Mouse (Mus musculus): ENCODE results near the gene Gusb.

Gene Gusb

DNA sequence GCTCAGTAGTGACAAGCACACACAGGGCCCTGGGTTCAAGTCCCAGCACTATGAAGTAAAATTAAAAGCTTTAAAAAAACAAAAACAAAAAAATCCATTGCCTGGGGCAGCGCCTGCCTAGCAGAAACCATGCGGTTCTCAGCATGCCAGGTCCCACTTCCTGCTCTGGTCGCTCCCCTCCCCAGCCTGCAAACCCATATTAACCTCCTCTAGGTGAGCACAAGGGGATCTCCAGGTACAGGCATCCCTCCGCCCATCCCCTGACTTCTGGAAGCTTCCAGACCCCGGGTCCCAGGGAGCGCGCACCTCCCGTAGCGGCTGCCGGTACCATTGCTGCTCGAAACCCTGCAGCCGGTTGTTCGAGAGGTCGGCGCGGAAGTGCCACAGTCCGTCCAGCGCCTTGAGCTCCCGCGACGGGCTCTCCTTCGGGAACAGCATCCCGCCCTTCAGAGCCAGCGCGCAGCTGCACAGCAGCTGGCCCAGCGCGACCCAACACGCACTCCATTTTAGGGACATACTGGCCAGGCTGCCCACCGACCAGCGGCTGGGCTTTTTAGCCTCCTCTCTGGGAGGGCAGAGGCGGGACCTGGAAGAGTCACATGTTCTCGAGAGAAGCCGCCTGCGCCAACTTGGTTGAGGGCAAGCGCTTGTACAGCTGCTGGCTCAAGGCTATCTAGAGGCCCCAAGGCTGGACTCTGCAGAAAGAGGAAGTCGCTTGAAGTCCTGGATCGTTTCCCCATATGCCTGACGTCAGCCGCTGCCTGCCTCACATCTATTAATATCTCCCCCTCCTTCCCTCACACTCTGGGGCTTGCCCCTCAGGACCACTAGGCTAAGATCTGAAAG is at the start of gene Gusb:
TSS of gene Gusb (minus strand) at position 749 of the 846 bp plus-strand sequence.
- DNase-seq (ENCODE audit: low read depth, low spot score), result peak; percentile 61

DNA sequence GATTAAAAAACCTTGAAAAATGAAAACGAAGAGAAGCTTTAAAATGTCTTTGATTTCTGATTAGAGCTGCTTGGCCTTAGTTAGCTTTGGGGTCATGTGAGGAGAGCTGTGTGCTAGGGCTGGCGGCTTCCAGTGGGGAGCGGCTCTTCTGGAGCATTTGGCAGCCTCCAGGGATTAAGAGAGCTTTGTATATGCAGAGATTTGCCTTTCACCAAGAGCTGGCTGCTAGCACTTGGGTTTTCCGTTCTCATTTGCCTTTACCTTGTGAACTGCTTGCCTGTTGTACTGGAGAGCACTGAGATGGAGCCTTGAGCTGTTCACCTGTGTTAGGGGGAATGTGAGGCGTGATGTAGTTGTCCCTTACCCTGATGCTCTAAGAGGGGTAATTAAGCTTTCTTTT is 49.7 kb upstream of the Gusb start:
- DNase-seq (ENCODE audit: low read depth, low spot score), result no peak

DNA sequence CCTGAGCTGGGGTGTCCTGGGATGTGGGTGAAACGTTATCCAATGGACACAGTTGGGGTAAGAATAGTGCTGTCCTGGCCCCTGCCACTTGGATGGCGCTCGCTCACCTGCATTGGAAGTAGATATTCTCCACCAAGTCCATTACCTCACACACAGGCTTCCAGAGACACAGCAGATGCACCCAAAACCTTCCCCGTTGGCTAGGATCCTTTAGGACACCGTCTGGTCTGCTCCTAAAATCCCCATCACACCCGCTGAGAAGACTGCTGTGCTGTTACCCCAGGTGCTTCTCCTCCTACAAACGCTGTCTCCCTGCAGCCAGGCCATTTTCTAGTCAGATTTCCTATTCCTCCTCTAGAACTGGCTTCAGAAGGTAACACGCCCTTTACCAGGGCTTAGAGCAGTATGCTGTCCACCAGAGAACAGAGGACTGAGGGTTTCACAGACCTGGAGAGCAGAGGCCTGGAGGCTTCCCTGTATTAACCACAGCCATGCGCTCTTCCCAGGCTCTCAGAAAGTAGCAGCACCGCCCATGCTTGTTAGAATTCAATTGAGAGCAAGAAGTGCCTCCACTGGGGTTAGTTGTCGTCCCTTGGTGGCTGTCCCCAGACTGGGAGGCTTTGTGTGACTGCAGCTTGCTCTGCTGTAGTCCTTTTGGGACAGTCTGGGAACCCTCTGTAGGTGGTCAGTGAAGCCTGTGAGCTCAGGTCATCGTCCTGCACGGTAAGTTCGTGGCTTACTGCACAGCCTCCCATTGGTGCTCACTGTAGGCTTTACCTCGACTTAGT is 48.4 kb upstream of the Gusb start:
- DNase-seq (ENCODE audit: low read depth, low spot score), result no peak

- no peak for DNase-seq (ENCODE audit: low read depth, low spot score)
Measured at GRCm38 (mm10) chr5:130050416-130050815, 47.6 kb upstream of the Gusb start.

DNA sequence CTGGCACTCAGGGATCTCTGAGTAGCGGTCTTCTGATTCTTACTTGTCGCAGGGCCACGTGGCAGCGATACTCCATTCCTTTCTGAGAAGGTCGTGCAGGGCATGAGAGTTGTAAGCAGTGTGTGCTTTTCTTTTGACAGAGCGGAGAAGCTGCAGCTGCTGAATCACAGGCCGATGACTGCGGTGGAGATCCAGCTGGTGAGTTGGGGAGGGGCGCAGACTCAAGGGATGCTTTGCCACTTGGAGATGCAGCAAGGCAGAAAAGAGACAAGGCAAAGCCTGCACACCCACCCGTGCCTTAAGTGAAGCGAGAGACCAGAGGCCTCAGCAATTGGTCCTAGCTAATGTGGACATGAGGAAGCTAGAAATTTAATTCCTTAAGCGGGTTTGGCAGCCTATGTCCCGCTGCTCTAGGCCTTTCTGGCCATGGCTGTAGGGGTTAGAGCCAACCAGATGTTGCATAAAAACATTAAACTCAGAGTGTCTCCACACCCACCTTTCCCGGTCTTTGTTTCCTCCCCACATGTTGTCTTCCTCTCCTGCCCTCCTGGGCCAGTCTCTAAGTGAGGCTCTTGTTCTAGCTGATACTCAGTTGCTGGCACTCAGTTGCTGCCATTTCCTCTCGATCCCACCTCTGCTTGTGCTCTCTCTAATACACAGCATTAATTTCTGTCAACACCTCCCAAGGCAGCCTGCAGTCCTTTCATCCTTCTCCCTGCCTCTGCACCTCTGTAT is 46.1 kb upstream of the Gusb start:
- no peak for DNase-seq (ENCODE audit: low read depth, low spot score)

DNA sequence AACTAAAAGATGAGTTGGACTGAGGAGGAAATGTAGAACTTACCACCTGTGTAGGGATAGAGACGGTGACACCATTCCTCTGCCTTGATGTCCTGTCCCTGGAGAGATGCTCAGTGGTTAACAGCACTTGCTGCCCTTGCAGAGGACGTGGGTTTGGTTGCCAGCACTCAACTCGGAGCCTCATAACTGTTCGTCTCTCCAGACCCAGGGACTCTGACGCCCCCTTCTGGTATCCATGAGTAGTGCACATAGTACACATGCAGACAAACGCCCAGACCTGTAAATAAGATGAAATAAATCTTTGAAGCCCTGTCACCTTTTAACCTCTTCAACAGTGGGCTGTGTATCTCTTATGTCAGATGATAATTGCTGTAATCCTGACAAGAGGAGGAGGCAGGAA is 44.2 kb upstream of the Gusb start:
- peak; percentile 75 for DNase-seq (ENCODE audit: low read depth, low spot score)

DNA sequence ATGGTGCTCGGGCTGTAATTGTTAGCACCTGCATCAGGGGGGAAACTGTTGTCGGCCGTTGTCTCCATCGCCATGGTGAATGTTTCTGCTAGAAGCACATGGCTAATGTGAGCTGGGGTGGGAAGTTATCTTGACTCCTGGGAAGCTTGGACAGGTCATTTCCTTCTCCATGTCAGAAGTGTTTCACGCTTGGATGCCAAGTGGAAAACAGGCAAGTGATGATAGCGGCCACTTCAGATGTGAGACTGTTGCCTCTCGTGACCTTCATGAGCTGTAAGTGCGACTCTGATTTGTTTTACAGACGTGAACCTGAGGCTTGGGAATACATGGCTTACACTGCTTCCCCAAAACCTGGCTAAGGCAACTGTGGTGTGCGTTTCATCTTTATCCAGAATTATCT is 43.7 kb upstream of the Gusb start:
- DNase-seq (ENCODE audit: low read depth, low spot score), result no peak

GRCm38 (mm10) chr5:130046100-130046499 is 43.3 kb upstream of the Gusb start:
- DNase-seq (ENCODE audit: low read depth, low spot score), result no peak

- DNase-seq (ENCODE audit: low read depth, low spot score), result peak; percentile 54
Measured at GRCm38 (mm10) chr5:130044201-130044695, 41.4 kb upstream of the Gusb start.

DNA sequence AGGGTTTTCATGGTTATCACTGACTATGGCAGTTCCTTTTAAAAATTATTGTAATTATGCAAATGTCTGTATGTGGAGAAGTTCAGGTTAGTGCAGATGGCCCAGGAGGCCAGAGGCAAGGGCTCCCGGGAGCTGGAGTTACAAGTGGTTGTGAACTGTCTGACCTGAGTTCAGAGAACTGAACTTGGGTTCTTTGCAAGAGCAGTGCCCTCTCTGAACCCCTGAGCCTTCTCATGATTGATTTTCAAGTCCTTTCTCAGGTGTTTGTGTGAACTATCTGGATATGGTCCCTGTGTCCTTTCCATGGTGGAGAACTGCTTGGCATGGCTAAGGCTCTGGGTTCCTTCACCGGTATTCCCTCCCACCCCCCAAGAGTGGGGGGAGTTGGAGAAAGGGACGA is 40.9 kb upstream of the Gusb start:
- no peak for DNase-seq (ENCODE audit: low read depth, low spot score)

DNA sequence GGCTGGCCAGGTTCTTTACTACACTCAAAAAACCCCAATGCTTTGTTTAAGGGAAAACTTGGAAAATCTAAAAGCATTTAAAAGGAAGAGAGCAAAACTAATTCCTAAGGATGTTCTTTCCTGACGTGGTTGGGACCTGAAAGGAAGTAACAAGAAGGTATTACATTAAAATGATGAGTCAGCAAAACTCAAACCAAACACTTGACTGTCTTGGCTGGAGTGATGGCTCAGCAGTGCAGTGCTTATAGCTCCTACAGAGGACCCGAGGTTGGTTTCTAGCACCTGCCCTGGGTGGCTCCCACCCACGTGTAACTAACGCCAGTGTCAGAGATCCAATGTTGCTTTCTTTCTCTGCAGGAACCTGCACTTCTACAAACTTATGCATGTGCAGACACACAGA is 38.4 kb upstream of the Gusb start:
- no peak for DNase-seq (ENCODE audit: low read depth, low spot score)

GRCm38 (mm10) chr5:130040797-130041196 is 37.9 kb upstream of the Gusb start:
- no peak for DNase-seq (ENCODE audit: low read depth, low spot score)

- peak; percentile 88 for DNase-seq (ENCODE audit: low read depth, low spot score)
Measured at GRCm38 (mm10) chr5:130037752-130038455, 35.1 kb upstream of the Gusb start.

- DNase-seq (ENCODE audit: low read depth, low spot score), result peak; percentile 74
Measured at GRCm38 (mm10) chr5:130036300-130036699, 33.5 kb upstream of the Gusb start.

- no peak for DNase-seq (ENCODE audit: low read depth, low spot score)
Measured at GRCm38 (mm10) chr5:130033869-130034268, 31.0 kb upstream of the Gusb start.

GRCm38 (mm10) chr5:130031410-130032390 is 28.9 kb upstream of the Gusb start:
- no peak for DNase-seq (ENCODE audit: low read depth, low spot score)

DNA sequence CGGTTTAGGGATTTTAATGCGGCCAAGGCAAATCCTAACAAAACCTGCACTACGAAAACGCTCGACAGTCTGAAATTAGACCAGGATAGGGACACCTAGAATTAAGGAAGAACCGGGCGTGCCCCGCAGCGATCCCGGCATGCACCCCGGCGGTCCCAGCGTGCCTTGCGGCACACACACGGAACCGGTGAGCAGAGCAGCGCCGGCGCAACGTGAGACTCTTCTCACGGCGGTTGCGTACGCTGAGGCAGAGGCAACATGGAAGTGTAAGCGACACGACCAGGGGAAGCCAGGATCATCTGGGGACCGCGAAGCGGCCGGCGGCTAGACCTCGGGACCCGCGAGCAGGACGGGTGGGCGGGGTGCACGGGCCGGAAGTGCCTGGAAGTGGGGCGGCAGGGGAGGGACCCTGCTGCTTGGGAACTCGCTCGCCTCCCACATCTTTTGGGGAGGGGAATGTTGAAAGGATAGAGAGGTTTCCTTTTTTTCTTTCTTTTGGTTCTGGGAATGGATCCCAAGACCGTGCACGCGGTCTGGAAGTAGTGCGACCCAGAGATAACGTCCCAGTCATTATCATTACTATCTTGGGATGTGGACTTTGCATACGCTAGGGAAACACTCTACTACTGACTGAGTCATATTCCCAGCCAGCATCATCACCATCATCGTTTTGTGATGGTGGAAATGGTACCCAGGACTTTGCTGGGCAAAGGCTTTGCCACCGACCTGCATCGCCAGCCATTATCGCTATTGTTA is 26.5 kb upstream of the Gusb start, which contains the start of the genes Asl and Crcp:
TSS of gene Asl (minus strand) at position 106 of the 756 bp plus-strand sequence.
TSS of gene Crcp (plus strand) at position 149 of the 756 bp plus-strand sequence.
- peak; percentile 80 for DNase-seq (ENCODE audit: low read depth, low spot score)

DNA sequence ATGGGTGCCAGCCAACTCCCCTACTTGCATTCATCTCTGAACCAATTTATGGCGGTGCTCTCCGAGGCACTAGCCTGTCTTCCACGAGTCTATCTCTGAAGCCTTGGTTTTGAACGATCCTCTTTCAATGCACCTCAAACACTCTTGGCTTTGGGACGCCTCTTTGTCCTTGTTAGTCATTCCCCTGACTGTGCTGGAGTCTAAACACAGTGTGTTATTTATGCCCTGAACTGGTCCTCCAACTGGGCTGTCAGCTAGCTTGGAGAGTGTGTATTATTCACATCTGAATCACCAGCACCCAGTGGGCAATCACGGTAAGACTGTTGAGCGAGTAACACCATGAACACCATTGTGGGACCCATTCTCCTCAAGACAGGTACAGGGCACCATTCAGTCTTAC is 24.8 kb upstream of the Gusb start:
- no peak for DNase-seq (ENCODE audit: low read depth, low spot score)

- DNase-seq (ENCODE audit: low read depth, low spot score), result no peak
Measured at GRCm38 (mm10) chr5:130027134-130027533, 24.3 kb upstream of the Gusb start.
